Mouse (Mus musculus) urinary bladder, adult 18-20 months (tissue): Measurements from ENCODE around the gene Efcab11.

Experiments used
- DNase-seq, 2 experiments: peaks; one replicate each; pipeline ENCODE4 v3.0.0; 2022; ENCODE audit warnings: low spot score in 2 of 2, mixed read lengths in 2 of 2

Efcab11 gene

DNA sequence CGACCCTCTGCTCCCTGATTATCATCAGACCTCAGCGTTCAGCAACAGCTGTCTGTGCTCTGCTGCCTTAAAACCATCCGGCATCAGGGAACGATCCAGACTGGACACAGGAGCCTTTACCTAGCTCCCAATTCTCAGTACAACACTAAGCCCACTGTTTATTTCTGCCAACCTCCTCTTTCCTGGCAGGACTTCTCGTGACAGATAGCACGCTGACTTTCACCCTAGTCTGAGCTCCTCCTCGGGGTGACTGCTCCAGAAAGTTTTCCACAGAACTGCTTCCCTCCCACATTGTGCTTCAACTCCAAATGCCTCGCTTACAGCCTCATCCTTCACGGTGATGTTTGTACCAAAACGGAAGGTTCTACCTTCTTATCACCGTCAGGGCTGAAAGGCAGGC, 131.3 kb downstream of the Efcab11 start:
- DNase-seq = no peak

GRCm38 (mm10) chr12:99749391-99749790, 134.8 kb downstream of the Efcab11 start:
- DNase-seq = no peak

DNA sequence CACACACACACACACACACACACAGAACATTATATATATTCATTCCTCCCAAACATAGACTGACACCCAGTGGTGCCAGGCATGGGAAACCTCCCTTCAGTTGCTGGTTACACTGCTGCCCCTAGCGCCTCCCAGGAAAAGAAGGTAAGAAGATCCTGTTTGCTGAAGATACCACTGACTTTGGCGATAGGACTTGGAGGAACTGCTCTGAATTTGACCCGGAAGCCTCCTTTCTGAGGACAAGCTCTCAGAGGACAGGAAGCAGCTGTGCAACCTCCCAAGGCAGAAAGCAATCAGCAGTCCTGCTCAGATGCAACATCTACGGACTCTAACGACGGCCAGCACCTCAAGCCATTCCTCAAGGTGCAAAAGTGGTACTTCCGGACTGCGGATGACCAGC, 142.6 kb downstream of the Efcab11 start:
- DNase-seq = no peak

DNA sequence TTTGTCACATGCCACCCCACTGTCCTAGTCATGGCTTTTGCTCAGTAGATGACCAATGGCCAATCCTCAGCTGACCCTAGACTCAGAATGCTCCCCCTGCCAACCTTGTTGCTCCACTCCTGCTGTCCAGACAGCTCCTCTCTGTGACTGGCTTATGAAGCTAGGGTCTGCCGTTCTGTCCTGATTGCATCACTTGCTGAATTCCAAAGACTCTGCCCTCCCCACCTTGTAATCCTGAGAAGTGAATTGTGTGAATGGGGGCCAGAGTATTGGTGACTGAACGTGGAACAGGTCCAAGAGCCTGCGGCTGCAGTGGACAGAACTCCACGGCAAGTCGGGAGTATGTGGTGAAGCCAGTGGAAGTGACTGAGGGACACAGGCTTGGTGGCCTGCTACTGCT, 145.0 kb downstream of the Efcab11 start:
- no peak for DNase-seq

- DNase-seq = no peak
Observed at GRCm38 (mm10) chr12:99738256-99738655, 146.0 kb downstream of the Efcab11 start.

- no peak for DNase-seq
Observed at GRCm38 (mm10) chr12:99736971-99737370, 147.3 kb downstream of the Efcab11 start.

- DNase-seq = no peak
Observed at GRCm38 (mm10) chr12:99735172-99735571, 149.1 kb downstream of the Efcab11 start.

DNA sequence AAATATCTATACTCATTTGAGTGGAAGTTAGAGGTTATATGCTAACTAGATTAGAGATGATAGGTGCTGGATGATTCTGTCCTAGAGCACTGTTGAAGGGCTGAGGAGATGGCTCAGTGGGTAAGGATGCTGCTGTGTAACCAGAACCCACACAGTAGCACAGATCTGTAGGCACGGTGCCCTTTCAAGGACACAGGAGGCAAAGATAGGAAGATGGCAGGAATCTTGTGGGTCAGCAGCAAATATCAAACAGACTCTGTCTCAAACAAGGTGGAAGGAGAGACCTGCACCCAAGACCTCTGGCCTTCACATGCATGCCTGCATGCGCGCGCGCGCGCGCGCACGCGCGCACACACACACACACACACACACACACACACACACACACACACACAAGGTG, 160.0 kb downstream of the Efcab11 start:
- DNase-seq = no peak

- no peak for DNase-seq
Observed at GRCm38 (mm10) chr12:99723791-99724190, 160.4 kb downstream of the Efcab11 start.

GRCm38 (mm10) chr12:99721318-99721717, 162.9 kb downstream of the Efcab11 start:
- DNase-seq = no peak

DNA sequence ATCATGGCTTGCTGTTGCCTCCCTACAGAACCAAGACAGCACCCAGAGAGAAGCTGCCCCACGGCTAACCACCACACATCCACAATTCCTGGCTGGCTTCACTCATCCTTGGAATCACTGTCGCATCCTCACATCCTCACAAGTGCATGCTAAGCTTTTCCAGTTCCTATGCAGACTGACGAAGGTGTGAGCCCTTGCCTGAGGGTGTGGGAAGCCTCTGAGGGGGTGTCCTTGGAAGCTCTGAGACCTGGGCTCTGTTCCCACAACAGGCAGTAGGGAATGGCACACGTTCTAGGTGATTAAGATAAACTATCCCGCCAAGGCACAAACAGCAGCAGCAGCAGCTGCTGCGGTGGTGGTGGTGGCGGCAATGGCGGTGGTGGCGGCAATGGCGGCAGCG, 164.5 kb downstream of the Efcab11 start:
- no peak for DNase-seq

DNA sequence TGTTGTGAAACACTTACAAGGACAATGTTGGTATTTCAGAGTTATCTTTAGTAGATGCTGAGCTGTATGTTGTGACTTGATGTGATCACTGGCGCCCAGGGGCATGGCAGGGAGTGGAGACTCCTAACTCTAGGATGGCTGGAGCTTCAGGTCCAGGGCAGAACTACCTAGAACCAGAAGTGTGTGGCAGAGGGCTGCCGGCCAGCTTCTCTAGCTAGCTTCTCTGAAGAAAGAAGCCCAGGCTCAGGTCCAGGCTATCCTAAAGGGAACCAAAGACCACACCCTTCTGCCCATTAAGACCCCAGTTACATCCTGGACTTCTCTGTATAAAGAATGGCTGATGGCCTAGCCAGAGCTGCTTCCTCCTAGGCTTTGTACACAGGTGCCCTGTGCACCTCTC, 166.1 kb downstream of the Efcab11 start:
- DNase-seq = no peak

- DNase-seq = no peak
Observed at GRCm38 (mm10) chr12:99716038-99716610, 168.1 kb downstream of the Efcab11 start.

GRCm38 (mm10) chr12:99715129-99716037, 168.9 kb downstream of the Efcab11 start:
- no peak for DNase-seq

DNA sequence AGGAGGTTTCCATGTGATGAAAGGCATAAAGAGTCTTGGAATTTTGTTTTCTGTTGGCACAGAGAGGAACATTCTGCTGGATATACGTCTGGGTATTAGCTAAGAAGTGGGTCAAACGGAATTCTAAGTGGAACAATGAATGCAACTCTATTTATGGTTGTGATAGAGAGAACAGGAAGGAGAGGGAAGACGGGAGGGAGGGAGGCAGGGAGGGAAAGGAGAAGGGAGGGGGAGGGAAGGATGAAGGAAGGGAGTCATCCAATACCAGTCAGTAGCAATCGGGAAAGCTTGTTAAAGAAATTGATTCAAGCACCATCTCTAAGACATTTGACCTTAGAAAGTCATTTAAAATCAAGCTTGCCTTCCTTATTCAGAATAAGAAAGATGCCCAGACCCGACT, 172.0 kb downstream of the Efcab11 start:
- no peak for DNase-seq

DNA sequence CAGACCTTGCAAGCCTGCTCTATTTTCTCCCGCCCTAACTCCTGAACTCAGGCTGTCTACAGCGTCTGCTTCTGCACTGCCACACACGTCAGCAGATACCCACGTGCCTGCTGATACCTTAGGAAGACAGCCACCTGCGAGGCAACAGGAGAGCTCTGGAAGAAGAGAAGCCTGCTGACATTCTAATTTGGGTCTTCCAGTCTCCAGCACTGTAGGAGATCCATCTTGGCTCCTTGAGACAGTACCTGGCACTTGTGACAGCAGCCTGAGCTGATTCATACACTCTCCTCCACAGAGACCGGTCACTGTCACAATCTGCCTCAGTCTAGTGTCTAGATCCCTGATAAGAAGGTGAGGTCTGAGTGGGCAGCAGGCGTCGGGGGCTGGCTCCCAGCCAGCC, 182.0 kb downstream of the Efcab11 start:
- no peak for DNase-seq

GRCm38 (mm10) chr12:99700380-99700779, 183.9 kb downstream of the Efcab11 start:
- DNase-seq = no peak

DNA sequence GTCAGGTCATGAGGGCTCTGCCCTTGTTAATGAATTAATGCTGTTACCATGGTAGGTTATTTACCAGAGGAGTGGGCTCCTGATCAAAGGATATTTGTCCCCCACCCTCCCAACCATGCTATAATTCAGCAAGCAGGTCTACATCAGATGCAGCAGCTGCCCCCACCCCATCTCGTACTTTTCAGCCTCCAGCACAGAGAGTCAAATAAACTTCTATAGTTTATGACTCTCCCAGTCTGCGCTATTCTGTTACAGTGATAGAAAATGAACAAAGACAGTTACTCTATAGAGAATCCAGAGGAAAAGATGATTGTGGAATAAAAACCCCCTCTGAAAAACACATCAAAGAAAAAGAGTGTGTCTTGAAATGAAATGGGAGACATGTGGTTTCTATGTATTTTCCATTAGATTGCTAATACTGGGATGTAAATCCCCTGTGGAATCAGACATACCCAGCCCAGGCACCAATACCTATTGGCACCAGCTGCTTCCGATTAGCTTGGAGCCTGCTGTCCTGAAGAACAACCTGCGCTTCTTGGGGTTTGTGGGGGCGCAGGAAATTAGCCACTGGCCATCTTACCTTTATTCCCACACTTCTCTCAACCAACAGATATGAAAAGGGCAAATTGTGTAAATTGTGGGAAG, 184.7 kb downstream of the Efcab11 start:
- no peak for DNase-seq

- DNase-seq = no peak
Observed at GRCm38 (mm10) chr12:99694066-99694465, 190.2 kb downstream of the Efcab11 start.

DNA sequence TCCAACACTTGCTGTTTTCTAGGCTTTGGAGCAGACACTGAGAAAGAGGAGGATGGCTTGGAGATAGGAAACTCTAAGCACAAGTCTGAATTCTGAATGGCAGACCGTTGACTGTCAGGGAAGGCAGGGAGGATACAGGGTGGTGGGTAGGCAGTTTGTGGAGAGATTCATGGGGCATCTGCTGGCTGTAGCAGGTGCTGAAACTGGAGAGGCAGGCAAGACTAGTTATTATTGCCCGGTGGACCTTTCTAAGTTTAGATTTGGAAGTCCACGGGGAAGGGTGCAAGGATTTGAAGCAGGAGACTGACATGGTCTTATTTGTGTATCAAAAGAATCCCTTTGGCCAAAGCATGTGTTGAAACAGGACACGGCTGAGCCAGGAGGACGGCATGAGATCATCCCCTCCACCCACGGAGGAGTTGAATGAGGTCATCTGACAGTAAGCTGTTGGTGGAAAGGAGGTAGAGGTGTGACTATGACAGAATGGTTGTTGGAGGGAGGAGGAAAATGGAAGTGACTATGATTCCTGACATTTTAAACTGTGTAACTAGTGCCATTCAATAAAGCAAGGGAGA, 197.7 kb downstream of the Efcab11 start:
- no peak for DNase-seq

DNA sequence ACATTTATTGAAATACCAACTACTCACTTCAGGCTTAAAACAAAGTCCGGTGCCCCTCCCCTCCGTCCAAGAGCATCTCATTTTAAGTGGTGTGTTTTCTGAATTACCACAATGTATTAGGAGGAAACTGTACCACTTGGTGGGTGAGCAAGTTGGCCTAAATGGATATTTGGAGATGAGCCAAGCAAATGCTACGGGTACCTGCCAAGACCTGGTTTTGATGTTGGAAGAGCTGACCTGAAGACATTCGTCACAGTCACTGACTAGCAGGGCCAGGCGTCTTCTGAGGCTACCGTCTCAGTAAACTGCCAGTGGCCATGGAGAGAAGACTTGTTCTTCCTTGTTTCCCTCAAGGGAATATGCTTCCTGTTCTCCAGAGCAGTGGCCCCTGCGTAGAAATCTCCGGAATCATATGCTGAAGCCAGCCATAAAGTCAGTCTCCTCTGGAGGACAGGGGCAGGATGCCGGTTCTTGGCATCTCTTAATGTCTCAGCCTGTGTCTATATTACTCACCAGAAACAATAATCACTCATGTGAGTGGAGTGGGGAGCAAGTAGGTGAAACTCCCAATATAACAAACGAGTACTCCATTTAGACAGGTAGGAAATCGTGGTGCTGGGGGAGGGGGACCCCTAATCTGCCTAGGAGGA, 198.7 kb downstream of the Efcab11 start:
- no peak for DNase-seq

DNA sequence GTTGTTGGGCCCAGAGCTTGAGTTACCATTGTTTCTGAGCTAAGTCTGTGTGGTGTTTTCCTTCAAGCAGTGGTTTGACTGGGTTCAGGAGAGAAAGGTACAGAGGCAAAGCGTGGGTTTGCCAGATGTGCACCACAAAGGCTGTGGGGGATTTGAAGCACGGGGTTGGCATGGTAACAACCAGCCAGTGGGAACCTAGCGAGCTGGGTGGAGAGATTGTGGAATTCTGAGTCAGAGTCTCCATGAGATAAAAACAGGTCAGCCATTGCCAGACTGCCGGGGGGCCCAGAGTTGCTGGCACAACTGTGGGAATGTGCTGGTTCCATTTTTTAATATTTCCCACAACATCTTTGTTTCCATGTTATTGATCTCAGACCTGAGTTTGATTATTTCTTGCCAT, 202.6 kb downstream of the Efcab11 start:
- no peak for DNase-seq
